Mouse (Mus musculus) E14TG2a.4 (cell line): ENCODE data around the gene Hcn3.

Source experiments
- CTCF ChIP-seq: conservative IDR thresholded peaks from 2 replicates; pipeline ENCODE4 v1.5.1; 2014; ENCODE audit warnings: low read length
- NANOG ChIP-seq: IDR thresholded peaks from 2 replicates; pipeline ENCODE4 v1.6.1; 2014; ENCODE audit warnings: borderline replicate concordance, low read length, mixed read lengths

- no peak for TF ChIP-seq CTCF
- no peak for TF ChIP-seq NANOG
These were observed 56.8 kb downstream of the Hcn3 start for GRCm38 (mm10) chr3:89103291-89103595.
